Comparison of ENCODE assay signal across 26 mouse cellular contexts in the genomic region with DNA sequence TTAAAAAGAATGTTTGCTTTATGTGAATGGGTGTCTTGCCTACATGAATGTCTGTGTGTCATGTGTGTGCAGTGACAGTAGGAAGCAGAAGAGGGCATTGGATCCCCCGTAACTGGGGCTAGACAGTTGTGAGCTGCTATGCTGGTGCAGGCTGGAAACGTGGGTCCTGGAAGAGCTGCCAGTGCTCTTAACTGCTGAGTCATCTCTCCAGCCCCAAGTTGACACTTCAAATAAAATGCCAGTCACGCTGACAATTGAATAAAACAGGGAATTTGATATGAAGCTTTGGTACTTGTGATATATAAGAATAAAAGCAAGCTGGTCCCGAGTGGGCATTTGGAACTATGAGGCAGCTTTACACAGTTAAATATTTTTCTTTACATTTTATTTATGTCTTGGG. TPM values are rescaled to one million over a fixed set of nuclear protein-coding genes. Genes with fewer than 3 reads are reported as not detected.
DNase-seq lines count a peak whose midpoint lies in the region; ATAC-seq and TF ChIP-seq lines count a peak whose summit lies in the region.
"Had no signal": no experiment of that assay in that cellular context is flagged by ENCODE, and none has a peak within 500 bp of the region (broad histone marks: within the 10 kb centered on the region; RNA-seq: fewer than 3 reads in every experiment).

No protein-coding gene starts in this region.

- no peak overlapping the region for H3K9ac ChIP-seq in liver, embryonic 14.5 days (replicated peaks)
- no peak overlapping the region for H3K9ac ChIP-seq in midbrain, embryonic 11.5 days (ENCODE audit: low read length)
- H3K9ac ChIP-seq: embryonic facial prominence, embryonic 13.5 days; forebrain, embryonic 13.5 days; forebrain, postnatal 0 days; heart, embryonic 15.5 days; hindbrain, embryonic 13.5 days had no signal

- H3K4me2 ChIP-seq in liver, embryonic 14.5 days (ENCODE audit: low read depth) = no peak overlapping the region
- no peak overlapping the region for H3K4me2 ChIP-seq in midbrain, embryonic 11.5 days
- H3K4me2 ChIP-seq: embryonic facial prominence, embryonic 13.5 days; forebrain, embryonic 13.5 days; heart, embryonic 11.5 days; heart, embryonic 15.5 days; hindbrain, embryonic 13.5 days had no signal

- TF ChIP-seq CTCF in liver, embryonic 14.5 days (IDR thresholded peaks at IDR 0.05; ENCODE audit: low read depth) = no peak

- TF ChIP-seq EP300 in liver, embryonic 14.5 days (IDR thresholded peaks at IDR 0.05; ENCODE audit: low read depth) = no peak

- no peaks in the 10 kb centered on the region for H3K27me3 ChIP-seq in liver, embryonic 14.5 days (ENCODE audit: control insufficient read depth, insufficient read depth, low read length)
- no peaks in the 10 kb centered on the region for H3K27me3 ChIP-seq in midbrain, embryonic 11.5 days (ENCODE audit: control insufficient read depth, insufficient read depth, low read length)
- H3K27me3 ChIP-seq: CH12.LX; embryonic facial prominence, embryonic 13.5 days; forebrain, embryonic 13.5 days; heart, embryonic 15.5 days; hindbrain, embryonic 13.5 days had no signal

- H3K4me3 ChIP-seq in liver, embryonic 14.5 days (ENCODE audit: insufficient read depth in 1 of 2, low read depth in 2 of 2, low read length in 2 of 2) = no peak overlapping the region
- H3K4me3 ChIP-seq in midbrain, embryonic 11.5 days (ENCODE audit: low read depth, low read length) = no peak overlapping the region
- H3K4me3 ChIP-seq: embryonic facial prominence, embryonic 13.5 days; forebrain, embryonic 13.5 days; heart, embryonic 15.5 days; hindbrain, embryonic 13.5 days had no signal

- H3K9me3 ChIP-seq in liver, embryonic 14.5 days (ENCODE audit: control insufficient read depth, low read length) = no peaks in the 10 kb centered on the region
- H3K9me3 ChIP-seq in midbrain, embryonic 11.5 days (ENCODE audit: control insufficient read depth, low read length) = no peaks in the 10 kb centered on the region
- H3K9me3 ChIP-seq: forebrain, embryonic 13.5 days; heart, embryonic 15.5 days; hindbrain, embryonic 13.5 days had no signal

- H3K27ac ChIP-seq in liver, embryonic 14.5 days = no peak overlapping the region
- H3K27ac ChIP-seq in midbrain, embryonic 11.5 days (ENCODE audit: low read depth, low read length) = no peak overlapping the region
- H3K27ac ChIP-seq: embryonic facial prominence, embryonic 13.5 days; forebrain, embryonic 13.5 days; heart, embryonic 15.5 days; hindbrain, embryonic 13.5 days; hindbrain, postnatal 0 days had no signal

- WGBS in liver, embryonic 14.5 days (ENCODE audit: insufficient replicate concordance) = 49% methylated on average over 4 of the region's 4 CpGs
- 91% methylated on average over 4 of the region's 4 CpGs for WGBS in midbrain, embryonic 11.5 days

- peaks cover 14% of the 10 kb centered on the region for H3K36me3 ChIP-seq in liver, embryonic 14.5 days (replicated peaks; ENCODE audit: control insufficient read depth, insufficient read depth, low read depth)
- H3K36me3 ChIP-seq in midbrain, embryonic 11.5 days (ENCODE audit: control insufficient read depth, insufficient read depth, low read length) = peaks cover 32% of the 10 kb centered on the region

- H3K4me1 ChIP-seq in liver, embryonic 14.5 days (replicated peaks; ENCODE audit: control insufficient read depth in 2 of 2, insufficient read depth in 2 of 2, low read length in 1 of 2) = no peaks in the 10 kb centered on the region
- H3K4me1 ChIP-seq in midbrain, embryonic 11.5 days (ENCODE audit: control insufficient read depth, insufficient read depth, low read length) = no peaks in the 10 kb centered on the region
- H3K4me1 ChIP-seq: embryonic facial prominence, embryonic 13.5 days; forebrain, embryonic 13.5 days; hindbrain, embryonic 13.5 days had no signal

- ATAC-seq in liver, embryonic 14.5 days (ENCODE audit: insufficient read depth) = no peak
- ATAC-seq in midbrain, embryonic 11.5 days (ENCODE audit: low FRiP score) = no peak
- ATAC-seq: forebrain, embryonic 13.5 days; forebrain, postnatal 0 days; hindbrain, postnatal 0 days had no signal

- DNase-seq in layer of hippocampus, adult 11-12 months (ENCODE audit: low spot score) = peak; percentile 17
- DNase-seq in layer of hippocampus, postnatal 36 days = no peak
- DNase-seq in liver, embryonic 14.5 days (ENCODE audit: low read depth in 3 of 3, low spot score in 3 of 3) = peak in 2 of 3 experiments; percentile 2 to 23
- DNase-seq in liver = no peak
- DNase-seq in brain, adult 2 months (ENCODE audit: low read depth, low spot score) = peak; percentile 58
- DNase-seq in retina, postnatal 1 day = no peak
- no peak for DNase-seq in midbrain, embryonic 11.5 days (ENCODE audit: low spot score, missing footprints)
- DNase-seq: adrenal gland, adult 8-10 months; adrenal gland, postnatal 36 days; cerebellum, adult 11-12 months; cerebellum, adult 9-10 months; cerebellum, postnatal 25 days; forebrain, postnatal 0 days; gastrocnemius, postnatal 25 days; heart, adult 11 months; heart, postnatal 14 days had no signal

RNA-seq across cellular contexts. Expression of a gene that starts 21.9 kb away (rescaled TPM):
- 10 to 100 TPM; 56.2 to 61.9 TPM for total RNA-seq in layer of hippocampus, postnatal 36 days (2021)
- 19.0 and 20.7 TPM in 2 replicates for polyA plus RNA-seq in liver, embryonic 14.5 days (2012; rRNA removed)
- polyA plus RNA-seq in liver, embryonic 14.5 days (2014; fragmentation: Nextera tagmentation; extraction: Ambion mirVana) = 41.3 and 41.6 TPM in 2 replicates
- polyA plus RNA-seq in midbrain, embryonic 11.5 days (2014; fragmentation: Nextera tagmentation; extraction: Ambion mirVana) = 107 and 109 TPM in 2 replicates

RNA-seq across cellular contexts. Expression of a gene that starts 39.1 kb away (rescaled TPM):
- 10 to 100 TPM; 37.7 to 41.2 TPM for total RNA-seq in layer of hippocampus, postnatal 36 days (2021)
- 0.02 TPM in 2 replicates for polyA plus RNA-seq in liver, embryonic 14.5 days (2012; rRNA removed)
- polyA plus RNA-seq in liver, embryonic 14.5 days (2014; fragmentation: Nextera tagmentation; extraction: Ambion mirVana) = not detected in 2 replicates
- 1.4 and 2.1 TPM in 2 replicates for polyA plus RNA-seq in midbrain, embryonic 11.5 days (2014; fragmentation: Nextera tagmentation; extraction: Ambion mirVana)
- total RNA-seq: hematopoietic stem cell, adult 5-6 weeks had no signal

RNA-seq across cellular contexts. Expression of a gene that starts 45.0 kb away (rescaled TPM):
- not detected for total RNA-seq in layer of hippocampus, postnatal 36 days (2021)
- polyA plus RNA-seq in liver, embryonic 14.5 days (2012; rRNA removed) = not detected in 2 replicates
- polyA plus RNA-seq in liver, embryonic 14.5 days (2014; fragmentation: Nextera tagmentation; extraction: Ambion mirVana) = not detected in 2 replicates
- not detected in 2 replicates for polyA plus RNA-seq in midbrain, embryonic 11.5 days (2014; fragmentation: Nextera tagmentation; extraction: Ambion mirVana)
- total RNA-seq: CH12.LX; forebrain, postnatal 0 days had no signal
- polyA plus RNA-seq: brain, embryonic 14.5 days; cortical plate, adult 2 months; embryonic facial prominence, embryonic 13.5 days; forebrain, embryonic 13.5 days; forebrain, postnatal 0 days; heart, embryonic 11.5 days; heart, embryonic 15.5 days; hindbrain, embryonic 13.5 days; hindbrain, postnatal 0 days had no signal

Comparison
In these comparisons a context has a peak if more than half of its experiments do, and no peak if none do; other contexts are left out.
1. DNase-seq: peak in layer of hippocampus, adult 11-12 months (single experiment), liver, embryonic 14.5 days (2 of 3) and brain, adult 2 months (single experiment); none in layer of hippocampus, postnatal 36 days (0 of 2), liver (single experiment), retina, postnatal 1 day (single experiment) and midbrain, embryonic 11.5 days (single experiment).